Mouse (Mus musculus) spleen, adult 2 months (tissue): ENCODE measurements around the gene Tnpo2.

Experiments
- CTCF ChIP-seq: fragments of 200-500 bp; IDR thresholded peaks from 2 replicates; pipeline ENCODE4 v1.5.1; 2011; ENCODE audit warnings: mild to moderate bottlenecking, inconsistent platforms; ENCODE audit not compliant: insufficient read depth, insufficient read length, insufficient replicate concordance; ENCODE audit errors: extremely low read depth
- POLR2A ChIP-seq: fragments of 200-500 bp; IDR thresholded peaks from 2 replicates; pipeline ENCODE4 v1.6.1; 2011; ENCODE audit warnings: low read depth, low read length, inconsistent platforms

DNA sequence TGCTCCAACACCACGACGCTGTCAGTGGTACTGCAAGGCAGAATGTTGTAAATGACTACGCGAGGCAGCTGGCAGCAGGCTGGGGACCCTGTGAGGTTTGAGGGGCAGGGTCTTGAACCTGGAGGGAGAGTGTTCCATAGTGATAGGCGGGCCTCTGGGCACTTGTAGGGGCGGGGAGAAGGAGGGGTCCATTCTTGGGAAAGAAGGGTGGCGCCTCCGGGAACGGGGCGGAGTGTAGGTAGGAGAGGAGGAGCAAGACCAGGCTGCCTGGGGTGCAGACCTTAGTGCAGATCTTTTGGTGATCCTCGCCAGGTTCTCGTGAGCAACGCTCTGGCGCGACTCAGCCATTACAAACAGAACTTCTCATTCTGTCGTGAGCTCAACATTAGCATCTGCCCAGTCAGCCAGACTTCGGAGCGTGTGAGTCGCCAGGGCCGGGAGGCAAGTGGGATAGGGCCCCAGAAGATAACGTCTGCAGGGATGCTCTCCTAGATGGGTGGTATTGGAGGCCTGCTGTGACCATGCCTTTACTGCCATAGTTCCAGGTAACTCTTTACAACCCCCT lies 54.9 kb downstream of the Tnpo2 start:
- no peak for TF ChIP-seq CTCF
- TF ChIP-seq POLR2A: no peak
